Mouse (Mus musculus): ENCODE data around the gene Ankdd1a. TPM values are rescaled to one million over a fixed set of nuclear protein-coding genes. Genes with fewer than 3 reads are reported as not detected.
A peak's percentile ranks its signal among the peaks of the same experiment; 100 is the strongest.

The Ankdd1a gene
- polyA plus RNA-seq, 1 experiment from 2014 or later = 1.00 TPM

DNA sequence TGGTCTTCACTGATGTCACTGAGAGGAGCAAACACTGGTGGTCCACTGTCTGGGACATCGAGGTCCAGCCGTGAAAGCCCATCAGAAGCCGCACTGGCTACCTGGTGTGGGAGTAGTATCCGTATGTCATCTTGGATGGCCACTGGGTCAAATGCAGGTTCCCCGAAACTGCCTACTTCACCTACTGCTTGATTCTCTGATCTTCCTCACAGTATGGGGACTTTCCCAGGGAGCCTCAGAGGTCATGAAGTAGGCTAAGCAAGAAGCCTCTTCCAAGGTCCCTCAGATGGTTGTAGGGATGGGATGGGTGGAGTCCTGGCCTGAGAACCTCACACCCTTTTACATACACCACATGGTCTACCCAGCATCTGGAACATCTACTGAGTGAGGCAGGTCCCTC is 37.0 kb upstream of the Ankdd1a start:
- Histone ChIP-seq H3K36me3 (ENCODE audit: control insufficient read depth, insufficient read depth, low read length) (peaks cover 13% of the 10 kb centered on the region; the same call in 1 of the 2 replicates), H3K27me3 (ENCODE audit: control insufficient read depth, insufficient read depth, low read length) (no peaks in the 10 kb centered on the region), H3K4me2 (ENCODE audit: low read length) (no peak overlapping the region), H3K27ac (replicated peaks; ENCODE audit: low read depth, low read length) (no peak overlapping the region), H3K4me3 (replicated peaks; ENCODE audit: low read depth, low read length) (no peak overlapping the region), H3K9me3 (ENCODE audit: control insufficient read depth, low read length) (no peaks in the 10 kb centered on the region), H3K9ac (replicated peaks; ENCODE audit: low read length) (no peak overlapping the region), H3K4me1 (ENCODE audit: control insufficient read depth, insufficient read depth, low read length) (0 out of 2 replicates have a peak, but pooled peaks cover 1% of the 10 kb centered on the region)
- ATAC-seq (ENCODE audit: low FRiP score, low TSS enrichment) (no peak), DNase-seq (no peak)
- WGBS = 97% methylated on average over 5 of the region's 5 CpGs

GRCm38 (mm10) chr9:65556349-65556748 is 36.4 kb upstream of the Ankdd1a start:
- H3K27ac ChIP-seq (replicated peaks; ENCODE audit: low read depth, low read length) = no peak overlapping the region
- ATAC-seq (ENCODE audit: low FRiP score, low TSS enrichment) (no peak), DNase-seq (no peak)
- no peaks in the 10 kb centered on the region for H3K9me3 ChIP-seq (ENCODE audit: control insufficient read depth, low read length)
- no peak overlapping the region for H3K4me3 ChIP-seq (replicated peaks; ENCODE audit: low read depth, low read length)
- H3K9ac ChIP-seq (replicated peaks; ENCODE audit: low read length) = no peak overlapping the region
- peaks cover 13% of the 10 kb centered on the region; the same call in 1 of the 2 replicates for H3K36me3 ChIP-seq (ENCODE audit: control insufficient read depth, insufficient read depth, low read length)
- WGBS = 92% methylated on average over 8 of the region's 8 CpGs
- H3K4me1 ChIP-seq (ENCODE audit: control insufficient read depth, insufficient read depth, low read length) = no peaks in the 10 kb centered on the region
- no peak overlapping the region for H3K4me2 ChIP-seq (ENCODE audit: low read length)
- no peaks in the 10 kb centered on the region for H3K27me3 ChIP-seq (ENCODE audit: control insufficient read depth, insufficient read depth, low read length)

- DNase-seq = no peak
Observed at GRCm38 (mm10) chr9:65555621-65556020, 35.6 kb upstream of the Ankdd1a start.

GRCm38 (mm10) chr9:65555001-65555405 is 35.0 kb upstream of the Ankdd1a start:
- no peak overlapping the region for H3K4me2 ChIP-seq (ENCODE audit: low read length)

More at GRCm38 (mm10) chr9:65555621-65556020, 35.6 kb upstream of the Ankdd1a start:
- ATAC-seq (ENCODE audit: low FRiP score, low TSS enrichment) = no peak
- Histone ChIP-seq H3K27ac (replicated peaks; ENCODE audit: low read depth, low read length) (no peak overlapping the region), H3K4me3 (replicated peaks; ENCODE audit: low read depth, low read length) (no peak overlapping the region), H3K9ac (replicated peaks; ENCODE audit: low read length) (no peak overlapping the region), H3K4me2 (ENCODE audit: low read length) (no peak overlapping the region), H3K9me3 (ENCODE audit: control insufficient read depth, low read length) (no peaks in the 10 kb centered on the region), H3K27me3 (ENCODE audit: control insufficient read depth, insufficient read depth, low read length) (no peaks in the 10 kb centered on the region), H3K4me1 (ENCODE audit: control insufficient read depth, insufficient read depth, low read length) (no peaks in the 10 kb centered on the region), H3K36me3 (ENCODE audit: control insufficient read depth, insufficient read depth, low read length) (peaks cover 13% of the 10 kb centered on the region; the same call in 1 of the 2 replicates)
- WGBS = 88% methylated on average over 4 of the region's 4 CpGs

GRCm38 (mm10) chr9:65552711-65553110 is 32.7 kb upstream of the Ankdd1a start:
- H3K4me1 ChIP-seq (ENCODE audit: control insufficient read depth, insufficient read depth, low read length) = 0 out of 2 replicates have a peak, but pooled peaks cover 3% of the 10 kb centered on the region
- no peak for ATAC-seq (ENCODE audit: low FRiP score, low TSS enrichment)

More at GRCm38 (mm10) chr9:65555001-65555405, 35.0 kb upstream of the Ankdd1a start:
- WGBS = 12% methylated on average over 5 of the region's 5 CpGs
- ATAC-seq (ENCODE audit: low FRiP score, low TSS enrichment) (no peak), DNase-seq (no peak)
- H3K9ac ChIP-seq (replicated peaks; ENCODE audit: low read length) = no peak overlapping the region
- H3K27me3 ChIP-seq (ENCODE audit: control insufficient read depth, insufficient read depth, low read length) = no peaks in the 10 kb centered on the region
- no peaks in the 10 kb centered on the region for H3K9me3 ChIP-seq (ENCODE audit: control insufficient read depth, low read length)
- H3K27ac ChIP-seq (replicated peaks; ENCODE audit: low read depth, low read length) = no peak overlapping the region
- peaks cover 13% of the 10 kb centered on the region; the same call in 1 of the 2 replicates for H3K36me3 ChIP-seq (ENCODE audit: control insufficient read depth, insufficient read depth, low read length)
- H3K4me3 ChIP-seq (replicated peaks; ENCODE audit: low read depth, low read length) = no peak overlapping the region
- 0 out of 2 replicates have a peak, but pooled peaks cover 1% of the 10 kb centered on the region for H3K4me1 ChIP-seq (ENCODE audit: control insufficient read depth, insufficient read depth, low read length)

GRCm38 (mm10) chr9:65552141-65552540 is 32.1 kb upstream of the Ankdd1a start:
- no peaks in the 10 kb centered on the region for H3K27me3 ChIP-seq (ENCODE audit: control insufficient read depth, insufficient read depth, low read length)
- H3K4me1 ChIP-seq (ENCODE audit: control insufficient read depth, insufficient read depth, low read length) = 0 out of 2 replicates have a peak, but pooled peaks cover 3% of the 10 kb centered on the region
- H3K9me3 ChIP-seq (ENCODE audit: control insufficient read depth, low read length) = no peaks in the 10 kb centered on the region
- H3K36me3 ChIP-seq (ENCODE audit: control insufficient read depth, insufficient read depth, low read length) = peaks cover 9% of the 10 kb centered on the region; the same call in 1 of the 2 replicates
- no peak for ATAC-seq (ENCODE audit: low FRiP score, low TSS enrichment)
- H3K4me3 ChIP-seq (replicated peaks; ENCODE audit: low read depth, low read length) = no peak overlapping the region
- 94% methylated on average over 5 of the region's 5 CpGs for WGBS
- no peak overlapping the region for H3K9ac ChIP-seq (replicated peaks; ENCODE audit: low read length)
- H3K4me2 ChIP-seq (ENCODE audit: low read length) = no peak overlapping the region
- no peak overlapping the region for H3K27ac ChIP-seq (replicated peaks; ENCODE audit: low read depth, low read length)
- no peak for DNase-seq

More at GRCm38 (mm10) chr9:65552711-65553110, 32.7 kb upstream of the Ankdd1a start:
- Histone ChIP-seq H3K4me2 (ENCODE audit: low read length) (no peak overlapping the region), H3K4me3 (replicated peaks; ENCODE audit: low read depth, low read length) (no peak overlapping the region), H3K36me3 (ENCODE audit: control insufficient read depth, insufficient read depth, low read length) (peaks cover 13% of the 10 kb centered on the region; the same call in 1 of the 2 replicates), H3K9ac (replicated peaks; ENCODE audit: low read length) (no peak overlapping the region), H3K27ac (replicated peaks; ENCODE audit: low read depth, low read length) (no peak overlapping the region), H3K27me3 (ENCODE audit: control insufficient read depth, insufficient read depth, low read length) (no peaks in the 10 kb centered on the region), H3K9me3 (ENCODE audit: control insufficient read depth, low read length) (no peaks in the 10 kb centered on the region)
- no peak for DNase-seq
- 94% methylated on average over 2 of the region's 2 CpGs for WGBS

GRCm38 (mm10) chr9:65551035-65551434 is 31.0 kb upstream of the Ankdd1a start:
- no peak overlapping the region for H3K4me2 ChIP-seq (ENCODE audit: low read length)
- H3K36me3 ChIP-seq (ENCODE audit: control insufficient read depth, insufficient read depth, low read length) = no peaks in the 10 kb centered on the region; the same call in 1 of the 2 replicates
- WGBS = 42% methylated on average over 5 of the region's 5 CpGs
- DNase-seq (peak; percentile 27), ATAC-seq (ENCODE audit: low FRiP score, low TSS enrichment) (no peak)
- no peak overlapping the region for H3K27ac ChIP-seq (replicated peaks; ENCODE audit: low read depth, low read length)
- H3K9me3 ChIP-seq (ENCODE audit: control insufficient read depth, low read length) = no peaks in the 10 kb centered on the region
- no peak overlapping the region for H3K4me3 ChIP-seq (replicated peaks; ENCODE audit: low read depth, low read length)
- H3K9ac ChIP-seq (replicated peaks; ENCODE audit: low read length) = no peak overlapping the region
- H3K27me3 ChIP-seq (ENCODE audit: control insufficient read depth, insufficient read depth, low read length) = no peaks in the 10 kb centered on the region
- 0 out of 2 replicates have a peak, but pooled peaks cover 3% of the 10 kb centered on the region for H3K4me1 ChIP-seq (ENCODE audit: control insufficient read depth, insufficient read depth, low read length)

DNA sequence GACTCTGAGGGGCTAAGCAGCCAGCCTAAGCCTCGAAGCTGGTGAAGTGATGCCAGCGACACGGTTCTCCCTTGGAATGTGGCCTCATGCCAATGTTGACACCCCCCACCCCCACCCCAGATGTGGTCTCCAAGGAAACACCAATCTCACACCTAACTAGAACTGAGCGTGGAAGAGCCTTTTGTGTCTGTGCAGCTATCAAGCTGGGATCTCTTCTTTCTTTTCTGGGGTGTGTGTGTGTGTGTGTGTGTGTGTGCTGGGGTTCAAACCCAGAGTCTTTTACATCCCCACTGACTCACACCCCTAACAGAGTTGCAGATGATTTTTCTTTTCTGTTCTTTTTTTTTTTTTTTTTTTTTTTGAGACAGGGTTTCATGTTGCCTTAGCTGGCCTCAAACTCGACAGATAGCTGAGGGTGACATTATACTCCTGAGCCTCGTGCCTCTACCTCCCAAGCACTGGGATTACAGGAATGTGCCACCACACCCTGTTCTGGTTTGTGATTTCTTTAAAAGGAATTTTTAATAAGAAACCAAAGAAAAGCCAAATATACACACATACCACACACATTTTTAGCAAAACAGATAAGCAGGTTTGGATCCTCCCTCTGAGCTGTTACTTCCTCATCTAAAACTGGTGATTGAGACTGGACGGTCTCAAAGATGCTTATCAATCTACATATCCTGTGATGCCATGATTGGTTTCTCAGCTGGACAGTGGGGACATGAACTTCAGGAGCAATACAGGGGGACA is 30.3 kb upstream of the Ankdd1a start:
- WGBS = 23% methylated on average over 7 of the region's 7 CpGs
- 0 out of 2 replicates have a peak, but pooled peaks cover 3% of the 10 kb centered on the region for H3K4me1 ChIP-seq (ENCODE audit: control insufficient read depth, insufficient read depth, low read length)
- H3K4me3 ChIP-seq (replicated peaks; ENCODE audit: low read depth, low read length) = no peak overlapping the region
- H3K9me3 ChIP-seq (ENCODE audit: control insufficient read depth, low read length) = no peaks in the 10 kb centered on the region
- H3K9ac ChIP-seq (replicated peaks; ENCODE audit: low read length) = no peak overlapping the region
- H3K27ac ChIP-seq (replicated peaks; ENCODE audit: low read depth, low read length) = no peak overlapping the region
- H3K27me3 ChIP-seq (ENCODE audit: control insufficient read depth, insufficient read depth, low read length) = no peaks in the 10 kb centered on the region
- DNase-seq (peak; percentile 21), ATAC-seq (ENCODE audit: low FRiP score, low TSS enrichment) (no peak)
- no peaks in the 10 kb centered on the region for H3K36me3 ChIP-seq (ENCODE audit: control insufficient read depth, insufficient read depth, low read length)
- no peak overlapping the region for H3K4me2 ChIP-seq (ENCODE audit: low read length)

Data from midbrain, embryonic 14.5 days (tissue).